Mouse (Mus musculus): ENCODE results near the gene Olfr835. TPM values are rescaled to one million over a fixed set of nuclear protein-coding genes. Genes with fewer than 3 reads are reported as not detected.

Olfr835 gene
- total RNA-seq (2022) = not detected

DNA sequence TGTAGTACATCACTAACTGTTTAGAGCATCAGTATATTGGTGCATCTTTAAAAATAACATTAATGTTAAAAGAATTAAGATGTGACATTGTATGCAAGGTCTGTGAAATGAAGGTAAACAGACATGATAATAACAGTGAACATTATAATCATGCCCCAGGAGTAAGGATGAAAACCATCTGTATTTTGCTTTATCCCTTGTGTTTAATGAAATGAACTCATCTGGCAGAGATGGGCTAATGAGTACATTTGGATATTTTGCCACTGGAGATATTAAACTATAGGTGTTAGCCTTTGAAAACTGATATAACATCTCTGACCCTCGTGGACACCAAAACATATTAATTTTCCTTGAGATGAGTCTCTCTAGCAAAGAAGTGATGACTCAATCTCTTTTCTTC, at the start of gene Olfr835:
Gene Olfr835 (plus strand): TSS at position 301 of the 400 bp plus-strand sequence.
- DNase-seq = no peak

DNA sequence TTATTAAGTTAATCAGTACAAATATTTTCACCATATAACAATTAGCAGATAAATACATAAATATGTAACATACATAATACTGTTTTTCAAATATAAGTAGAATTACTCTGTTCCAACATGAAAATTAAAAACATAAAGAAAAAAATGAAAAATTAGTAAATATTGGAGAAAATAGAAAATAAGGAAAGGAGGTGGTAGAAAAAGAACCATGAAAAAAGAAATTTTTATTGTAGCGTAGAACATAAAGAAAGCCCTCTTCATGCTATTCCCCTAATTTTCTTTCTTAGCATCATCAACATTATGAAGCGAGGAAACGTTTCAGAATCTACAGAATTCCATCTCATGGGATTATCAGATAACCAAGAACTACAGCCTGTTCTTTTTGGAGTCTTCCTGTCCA, 44.8 kb upstream of the Olfr835 start, which contains the start of gene Olfr834:
Gene Olfr834 (plus strand): TSS at position 301 of the 400 bp plus-strand sequence.
- DNase-seq = no peak

- no peak for DNase-seq
Observed at GRCm38 (mm10) chr9:19084986-19085385, 52.5 kb downstream of the Olfr835 start.

Other genes starting within 250 kb of the Olfr835 start
- gene Olfr828, start 213.2 kb upstream of the Olfr835 start, total RNA-seq (2022) = not detected
- not detected for gene Olfr829, start 177.8 kb upstream of the Olfr835 start, total RNA-seq (2022)
- not detected for gene Olfr830, start 158.0 kb upstream of the Olfr835 start, total RNA-seq (2022)
- not detected for gene Olfr832, start 95.6 kb upstream of the Olfr835 start, total RNA-seq (2022)
- not detected for gene Olfr834, start 44.7 kb upstream of the Olfr835 start, total RNA-seq (2022)
- gene Olfr836, start 87.6 kb downstream of the Olfr835 start, total RNA-seq (2022) = not detected
- gene Olfr837, start 103.6 kb downstream of the Olfr835 start, total RNA-seq (2022) = not detected
- gene Olfr839-ps1, start 144.6 kb downstream of the Olfr835 start, total RNA-seq (2022) = not detected
- gene Olfr843, start 219.3 kb downstream of the Olfr835 start, total RNA-seq (2022) = not detected